Mouse (Mus musculus): ENCODE data around the gene Gm13271.
A peak's percentile ranks its signal among the peaks of the same experiment; 100 is the strongest.
"Not testable (repeated sequence)": the region's sequence is repeated elsewhere in the genome, so short reads cannot be mapped to it uniquely, and the experiment has no call there.

The Gm13271 gene

GRCm38 (mm10) chr4:88754818-88755340, at the start of gene Gm13271:
Gm13271 (plus strand) TSS chr4:88754868.
- DNase-seq, result peak; percentile 73 to 81

- no peak for DNase-seq
These were observed 48.7 kb upstream of the Gm13271 start for GRCm38 (mm10) chr4:88705924-88706323.

GRCm38 (mm10) chr4:88707128-88707826, 47.4 kb upstream of the Gm13271 start:
- no peak for DNase-seq

GRCm38 (mm10) chr4:88714281-88714680, 40.4 kb upstream of the Gm13271 start:
- DNase-seq, result no peak

GRCm38 (mm10) chr4:88715059-88715458, 39.6 kb upstream of the Gm13271 start:
- DNase-seq, result no peak

- no peak for DNase-seq
These were observed 36.0 kb upstream of the Gm13271 start for GRCm38 (mm10) chr4:88718715-88719114.

- DNase-seq, result peak; percentile 87 to 89
These were observed 32.6 kb upstream of the Gm13271 start, which contains the start of the genes Gm26566 and Klhl9 for GRCm38 (mm10) chr4:88721791-88722721. Gm26566 (plus strand) TSS chr4:88721805. Klhl9 (minus strand) TSS chr4:88722465.

GRCm38 (mm10) chr4:88723497-88724090, 31.1 kb upstream of the Gm13271 start:
- no peak for DNase-seq

GRCm38 (mm10) chr4:88726727-88727126, 27.9 kb upstream of the Gm13271 start:
- DNase-seq, result no peak

GRCm38 (mm10) chr4:88727324-88727723, 27.3 kb upstream of the Gm13271 start:
- DNase-seq, result peak; percentile 44 to 45

- DNase-seq, result peak; percentile 63 to 75
These were observed 16.2 kb upstream of the Gm13271 start for GRCm38 (mm10) chr4:88738480-88738879.

GRCm38 (mm10) chr4:88739036-88739435, 15.6 kb upstream of the Gm13271 start:
- DNase-seq, result no peak

- no peak for DNase-seq
These were observed 13.2 kb upstream of the Gm13271 start for GRCm38 (mm10) chr4:88741426-88741825.

GRCm38 (mm10) chr4:88742771-88743371, 11.8 kb upstream of the Gm13271 start:
- no peak for DNase-seq

GRCm38 (mm10) chr4:88744207-88744606, 10.5 kb upstream of the Gm13271 start:
- no peak for DNase-seq

GRCm38 (mm10) chr4:88749926-88750325, 4.7 kb upstream of the Gm13271 start:
- no peak for DNase-seq

GRCm38 (mm10) chr4:88756581-88757513, 2.2 kb downstream of the Gm13271 start:
- not testable (repeated sequence) for DNase-seq

GRCm38 (mm10) chr4:88757628-88758031, 3.0 kb downstream of the Gm13271 start:
- peak; percentile 89 for DNase-seq

GRCm38 (mm10) chr4:88758751-88759150, 4.1 kb downstream of the Gm13271 start:
- not testable (repeated sequence) for DNase-seq

- peak in 1 of 2 experiments; percentile 43 for DNase-seq
These were observed 5.1 kb downstream of the Gm13271 start, which contains the start of gene Gm13283 for GRCm38 (mm10) chr4:88759610-88760268. Gm13283 (plus strand) TSS chr4:88760119.

GRCm38 (mm10) chr4:88760431-88760830, 5.8 kb downstream of the Gm13271 start:
- DNase-seq, result peak; percentile 53 to 54

All from thymus, postnatal 36 days (tissue).